Mouse (Mus musculus) C2C12 (cell line): ENCODE data around the gene Slc38a4. TPM values are rescaled to one million over a fixed set of nuclear protein-coding genes. Genes with fewer than 3 reads are reported as not detected.
A peak's percentile ranks its signal among the peaks of the same experiment; 100 is the strongest.

Experiments
- H3K27me3 ChIP-seq: one replicate; pipeline ENCODE4 v1.6.1; 2011; ENCODE audit not compliant: control insufficient read depth, insufficient read depth, insufficient read length
- H3K36me3 ChIP-seq: one replicate; pipeline ENCODE4 v1.6.1; 2011; ENCODE audit not compliant: control insufficient read depth, insufficient read depth
- H3K4me3 ChIP-seq: one replicate; pipeline ENCODE4 v1.5.1; 2011; ENCODE audit warnings: mild to moderate bottlenecking, control low read depth; ENCODE audit not compliant: poor library complexity, insufficient read depth, severe bottlenecking
- H3K79me2 ChIP-seq: one replicate; pipeline ENCODE4 v1.6.1; 2011; ENCODE audit not compliant: control insufficient read depth, insufficient read depth
- H3K79me3 ChIP-seq: one replicate; pipeline ENCODE4 v1.6.1; 2011; ENCODE audit warnings: low read depth, control low read depth
- H3ac ChIP-seq: one replicate; pipeline ENCODE3; 2011; ENCODE audit warnings: low read depth; ENCODE audit not compliant: control insufficient read depth, insufficient read length
- CEBPB ChIP-seq: IDR thresholded peaks from one replicate; pipeline ENCODE4 v1.6.1; 2011; ENCODE audit warnings: low read depth, mild to moderate bottlenecking, control low read depth, moderate library complexity
- CTCF ChIP-seq: IDR thresholded peaks from one replicate; pipeline ENCODE4 v1.5.1; 2011; ENCODE audit not compliant: control insufficient read depth, insufficient read depth, insufficient read length
- FOSL1 ChIP-seq: IDR thresholded peaks from one replicate; pipeline ENCODE4 v1.8.0; 2011; ENCODE audit warnings: mild to moderate bottlenecking, low read length; ENCODE audit not compliant: poor library complexity, insufficient read depth, severe bottlenecking
- MAX ChIP-seq: IDR thresholded peaks from one replicate; pipeline ENCODE4 v1.6.1; 2011; ENCODE audit warnings: mild to moderate bottlenecking, control low read depth
- MYOD1 ChIP-seq: IDR thresholded peaks from one replicate; pipeline ENCODE4 v1.6.1; 2011; ENCODE audit warnings: low read depth; ENCODE audit not compliant: control insufficient read depth, insufficient read length
- MYOG ChIP-seq: IDR thresholded peaks from one replicate; pipeline ENCODE4 v1.6.1; 2011; ENCODE audit not compliant: control insufficient read depth, insufficient read length; ENCODE audit errors: extremely low read depth
- USF1 ChIP-seq: IDR thresholded peaks from one replicate; pipeline ENCODE4 v1.6.1; 2011; ENCODE audit warnings: low read depth, mild to moderate bottlenecking, control low read depth, moderate library complexity
- polyA plus RNA-seq: library from polyadenylated mRNA; unstranded; fragments of >200 nt; fragmentation: generic; extraction: Trizol; gene quantifications from one replicate; pipeline ENCODE4 v1.2.1, GENCODE M21; 2012; ENCODE audit warnings: missing spikeins

Slc38a4 gene
- polyA plus RNA-seq, 1 experiment: 0.09 TPM

DNA sequence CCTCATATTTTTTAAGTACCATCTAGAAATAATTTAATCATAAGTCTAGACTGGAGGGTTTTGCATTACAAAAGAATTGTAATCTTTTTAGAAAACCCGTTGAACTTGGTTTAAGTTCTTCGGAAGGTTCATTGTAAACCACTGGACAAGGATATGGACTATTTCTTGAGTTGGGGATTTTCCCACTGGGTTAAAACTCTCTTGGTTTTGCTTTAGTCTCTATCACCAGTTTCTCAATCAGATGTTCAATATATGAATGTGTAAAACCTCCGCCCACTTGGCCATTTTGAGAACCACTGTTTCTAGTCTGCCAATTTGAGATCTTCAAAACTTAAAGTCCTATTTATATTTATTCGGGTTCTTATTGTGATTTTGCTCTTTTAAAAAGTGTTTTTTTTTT lies 25.6 kb downstream of the Slc38a4 start:
- Histone ChIP-seq H3K36me3 (no peaks in the 10 kb centered on the region), H3K79me3 (no peaks in the 10 kb centered on the region), H3K4me3 (no peak overlapping the region), H3K27me3 (no peaks in the 10 kb centered on the region), H3K79me2 (no peaks in the 10 kb centered on the region), H3ac (no peak overlapping the region)
- TF ChIP-seq CTCF (no peak), FOSL1 (no peak), MAX (no peak), USF1 (no peak), MYOD1 (no peak), CEBPB (no peak), MYOG (no peak)

DNA sequence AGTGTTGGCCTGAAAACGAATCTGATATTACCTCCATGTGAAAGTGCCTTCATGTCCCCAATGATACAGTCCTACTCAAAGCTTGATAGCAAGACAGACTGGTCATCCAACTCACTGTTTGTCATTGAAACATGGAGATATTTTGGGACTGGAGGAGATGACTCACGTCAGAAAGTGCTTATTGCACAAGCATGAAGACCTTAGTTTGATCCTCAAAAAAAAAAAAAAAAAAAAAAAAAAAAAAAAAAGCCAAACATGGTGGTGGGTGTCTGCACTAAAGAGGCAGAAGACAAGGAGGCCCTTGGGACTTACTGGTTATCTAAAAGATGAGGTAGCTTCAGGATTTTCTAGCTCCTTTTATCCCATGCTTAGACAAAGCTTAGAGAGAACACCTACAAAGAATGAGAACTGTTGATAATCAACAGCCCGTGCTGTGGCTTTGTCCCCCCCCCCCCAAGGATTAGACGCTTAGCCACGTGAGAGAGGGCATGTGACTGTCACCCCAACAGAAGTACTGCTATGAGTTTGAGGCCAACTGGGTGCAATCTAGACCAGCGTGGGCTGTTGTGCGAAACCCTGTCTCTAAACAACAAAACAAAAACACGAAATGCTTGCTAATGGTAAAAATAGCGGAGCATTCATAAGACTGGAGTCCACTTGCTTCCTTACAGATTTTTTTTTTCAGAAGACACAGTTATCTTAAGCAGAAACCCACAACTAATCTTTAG lies 26.5 kb downstream of the Slc38a4 start:
- Histone ChIP-seq H3K36me3 (no peaks in the 10 kb centered on the region), H3K27me3 (no peaks in the 10 kb centered on the region), H3K79me3 (no peaks in the 10 kb centered on the region), H3ac (no peak overlapping the region), H3K79me2 (no peaks in the 10 kb centered on the region), H3K4me3 (no peak overlapping the region)
- TF ChIP-seq FOSL1 (no peak), MYOG (no peak), CEBPB (peak; percentile 62)

DNA sequence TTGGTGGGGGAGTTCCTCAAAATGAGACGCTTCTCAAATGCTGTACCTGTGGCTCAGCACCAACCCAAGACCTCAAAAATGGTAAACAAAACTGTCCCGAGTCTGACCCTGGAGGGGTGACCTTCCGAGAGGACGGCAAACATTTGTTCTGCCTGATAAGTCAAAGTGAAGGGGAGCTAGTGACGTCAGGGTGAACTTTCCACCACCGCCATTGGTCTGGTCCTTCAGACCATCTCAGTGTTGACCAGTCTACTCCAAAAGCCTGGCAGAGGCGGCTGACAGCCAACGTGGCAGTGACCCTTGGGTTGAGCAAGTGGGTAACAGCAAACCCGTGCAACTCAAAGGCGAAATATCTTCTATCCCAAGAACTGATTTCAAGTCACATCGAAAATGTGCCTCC lies 27.1 kb downstream of the Slc38a4 start:
- H3ac ChIP-seq: no peak overlapping the region
- H3K36me3 ChIP-seq: no peaks in the 10 kb centered on the region
- no peaks in the 10 kb centered on the region for H3K79me3 ChIP-seq
- H3K4me3 ChIP-seq: no peak overlapping the region
- H3K27me3 ChIP-seq: no peaks in the 10 kb centered on the region
- TF ChIP-seq USF1 (no peak), MAX (no peak), MYOD1 (no peak), CTCF (no peak)
- H3K79me2 ChIP-seq: no peaks in the 10 kb centered on the region

- Histone ChIP-seq H3K27me3 (no peaks in the 10 kb centered on the region), H3K79me2 (no peaks in the 10 kb centered on the region), H3K79me3 (no peaks in the 10 kb centered on the region), H3K36me3 (no peaks in the 10 kb centered on the region), H3K4me3 (no peak overlapping the region), H3ac (no peak overlapping the region)
- TF ChIP-seq MYOD1: no peak
- no peak for TF ChIP-seq CTCF
- no peak for TF ChIP-seq FOSL1
- no peak for TF ChIP-seq USF1
- TF ChIP-seq MYOG: no peak
- TF ChIP-seq MAX: no peak
- TF ChIP-seq CEBPB: no peak
Measured at GRCm38 (mm10) chr15:97028046-97028634, 27.6 kb downstream of the Slc38a4 start.

DNA sequence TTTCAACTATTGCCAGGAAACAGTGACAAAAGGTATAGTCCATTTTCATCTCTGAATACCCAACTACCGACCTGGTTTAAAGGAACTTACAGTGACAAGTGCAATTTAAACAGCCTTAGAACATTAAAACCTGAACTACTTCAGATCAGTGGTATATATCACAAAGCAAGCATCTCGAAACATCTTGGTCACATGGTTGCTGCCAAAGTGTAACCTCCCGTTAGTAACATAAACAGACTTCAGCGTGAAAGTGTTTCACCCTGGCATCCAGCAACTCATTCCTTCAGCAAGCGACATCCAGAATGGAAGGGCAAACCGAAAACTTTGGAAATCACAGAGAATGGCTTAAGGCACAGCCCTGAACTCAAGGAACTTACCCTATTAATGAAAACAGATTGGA lies 29.1 kb downstream of the Slc38a4 start:
- Histone ChIP-seq H3K4me3 (no peak overlapping the region), H3K79me2 (no peaks in the 10 kb centered on the region), H3ac (no peak overlapping the region), H3K79me3 (no peaks in the 10 kb centered on the region), H3K36me3 (no peaks in the 10 kb centered on the region), H3K27me3 (no peaks in the 10 kb centered on the region)
- TF ChIP-seq MYOD1: no peak
- TF ChIP-seq CEBPB: no peak

GRCm38 (mm10) chr15:97022764-97023163 lies 33.0 kb downstream of the Slc38a4 start:
- no peak overlapping the region for H3ac ChIP-seq
- H3K4me3 ChIP-seq: no peak overlapping the region
- no peaks in the 10 kb centered on the region for H3K79me3 ChIP-seq
- no peak for TF ChIP-seq MYOG
- TF ChIP-seq CEBPB: no peak
- no peak for TF ChIP-seq MAX
- TF ChIP-seq FOSL1: no peak
- TF ChIP-seq MYOD1: no peak
- no peak for TF ChIP-seq CTCF
- TF ChIP-seq USF1: no peak
- no peaks in the 10 kb centered on the region for H3K27me3 ChIP-seq
- no peaks in the 10 kb centered on the region for H3K36me3 ChIP-seq
- H3K79me2 ChIP-seq: no peaks in the 10 kb centered on the region
